Mouse (Mus musculus): Measurements from ENCODE around the gene Kank4. TPM values are rescaled to one million over a fixed set of nuclear protein-coding genes. Genes with fewer than 3 reads are reported as not detected.
"Not testable (repeated sequence)": the region's sequence is repeated elsewhere in the genome, so short reads cannot be mapped to it uniquely, and the experiment has no call there.

Kank4 gene
- polyA plus RNA-seq, 1 experiment from 2014 or later = 2.5 TPM

- Histone ChIP-seq H3K9me3 (no peaks in the 10 kb centered on the region), H3K27ac (replicated peaks) (peak overlapping the region; percentile 31; the same call in 1 of the 2 replicates)
- 63% methylated on average over 8 of the region's 8 CpGs for WGBS
Measured at GRCm38 (mm10) chr4:98845687-98846125, 28.4 kb upstream of the Kank4 start.

GRCm38 (mm10) chr4:98845201-98845600 lies 27.9 kb upstream of the Kank4 start:
- no peak for DNase-seq (ENCODE audit: low spot score)
- peak overlapping the region; percentile 31; the same call in 1 of the 2 replicates for H3K27ac ChIP-seq (replicated peaks)
- 90% methylated on average over 4 of the region's 4 CpGs for WGBS

More at GRCm38 (mm10) chr4:98845687-98846125, 28.4 kb upstream of the Kank4 start:
- H3K27me3 ChIP-seq (replicated peaks; ENCODE audit: low read depth, poor library complexity, severe bottlenecking) = peaks cover 28% of the 10 kb centered on the region
- H3K4me3 ChIP-seq = no peak overlapping the region
- peaks cover 32% of the 10 kb centered on the region for H3K4me1 ChIP-seq
- DNase-seq (ENCODE audit: low spot score) = peak; percentile 36
- no peaks in the 10 kb centered on the region for H3K36me3 ChIP-seq (replicated peaks)

GRCm38 (mm10) chr4:98843906-98844597 lies 26.7 kb upstream of the Kank4 start:
- H3K27me3 ChIP-seq (replicated peaks; ENCODE audit: low read depth, poor library complexity, severe bottlenecking) = peaks cover 28% of the 10 kb centered on the region
- H3K9me3 ChIP-seq = no peaks in the 10 kb centered on the region
- DNase-seq (ENCODE audit: low spot score) = no peak
- no peaks in the 10 kb centered on the region for H3K36me3 ChIP-seq (replicated peaks)
- 72% methylated on average over 7 of the region's 7 CpGs for WGBS
- H3K4me1 ChIP-seq = peaks cover 39% of the 10 kb centered on the region
- H3K27ac ChIP-seq (replicated peaks) = no peak overlapping the region
- H3K4me3 ChIP-seq = no peak overlapping the region

More at GRCm38 (mm10) chr4:98845201-98845600, 27.9 kb upstream of the Kank4 start:
- H3K4me3 ChIP-seq = no peak overlapping the region
- peaks cover 36% of the 10 kb centered on the region for H3K4me1 ChIP-seq
- H3K36me3 ChIP-seq (replicated peaks) = no peaks in the 10 kb centered on the region
- peaks cover 28% of the 10 kb centered on the region for H3K27me3 ChIP-seq (replicated peaks; ENCODE audit: low read depth, poor library complexity, severe bottlenecking)
- no peaks in the 10 kb centered on the region for H3K9me3 ChIP-seq

GRCm38 (mm10) chr4:98841251-98841650 lies 23.9 kb upstream of the Kank4 start:
- not testable (repeated sequence) for H3K36me3 ChIP-seq (replicated peaks); H3K4me3 ChIP-seq; H3K27ac ChIP-seq (replicated peaks); H3K9me3 ChIP-seq; DNase-seq (ENCODE audit: low spot score)
- H3K4me1 ChIP-seq = peaks cover 42% of the 10 kb centered on the region
- 84% methylated on average over 6 of the region's 6 CpGs for WGBS
- H3K27me3 ChIP-seq (replicated peaks; ENCODE audit: low read depth, poor library complexity, severe bottlenecking) = peaks cover 36% of the 10 kb centered on the region

- 55% methylated on average over 6 of the region's 6 CpGs for WGBS
- peak; percentile 28 for DNase-seq (ENCODE audit: low spot score)
- Histone ChIP-seq H3K27me3 (replicated peaks; ENCODE audit: low read depth, poor library complexity, severe bottlenecking) (peaks cover 40% of the 10 kb centered on the region), H3K9me3 (no peaks in the 10 kb centered on the region), H3K4me3 (no peak overlapping the region), H3K27ac (replicated peaks) (peak overlapping the region; percentile 57), H3K4me1 (peaks cover 34% of the 10 kb centered on the region), H3K36me3 (replicated peaks) (no peaks in the 10 kb centered on the region)
Measured at GRCm38 (mm10) chr4:98840526-98840925, 23.2 kb upstream of the Kank4 start.

GRCm38 (mm10) chr4:98838913-98839312 lies 21.6 kb upstream of the Kank4 start:
- Histone ChIP-seq H3K27ac (replicated peaks) (peak overlapping the region; percentile 59; the same call in 1 of the 2 replicates), H3K9me3 (no peaks in the 10 kb centered on the region), H3K27me3 (replicated peaks; ENCODE audit: low read depth, poor library complexity, severe bottlenecking) (peaks cover 34% of the 10 kb centered on the region), H3K4me3 (no peak overlapping the region), H3K4me1 (peaks cover 38% of the 10 kb centered on the region), H3K36me3 (replicated peaks) (no peaks in the 10 kb centered on the region)
- 44% methylated on average over 4 of the region's 4 CpGs for WGBS
- DNase-seq (ENCODE audit: low spot score) = peak; percentile 66

- Histone ChIP-seq H3K9me3 (no peaks in the 10 kb centered on the region), H3K4me3 (no peak overlapping the region), H3K27me3 (replicated peaks; ENCODE audit: low read depth, poor library complexity, severe bottlenecking) (peaks cover 26% of the 10 kb centered on the region), H3K27ac (replicated peaks) (peak overlapping the region; percentile 66), H3K36me3 (replicated peaks) (no peaks in the 10 kb centered on the region), H3K4me1 (peaks cover 42% of the 10 kb centered on the region)
- no peak for DNase-seq (ENCODE audit: low spot score)
- 93% methylated on average over 16 of the region's 16 CpGs for WGBS
Measured at GRCm38 (mm10) chr4:98837715-98838505, 20.6 kb upstream of the Kank4 start.

GRCm38 (mm10) chr4:98836519-98836918 lies 19.2 kb upstream of the Kank4 start:
- Histone ChIP-seq H3K4me3 (no peak overlapping the region), H3K4me1 (peaks cover 43% of the 10 kb centered on the region), H3K36me3 (replicated peaks) (no peaks in the 10 kb centered on the region), H3K27ac (replicated peaks) (no peak overlapping the region), H3K27me3 (replicated peaks; ENCODE audit: low read depth, poor library complexity, severe bottlenecking) (peaks cover 18% of the 10 kb centered on the region), H3K9me3 (no peaks in the 10 kb centered on the region)
- no peak for DNase-seq (ENCODE audit: low spot score)
- WGBS = 60% methylated on average over 5 of the region's 5 CpGs

- H3K36me3 ChIP-seq (replicated peaks) = no peaks in the 10 kb centered on the region
- no peak overlapping the region for H3K27ac ChIP-seq (replicated peaks)
- whole genome bisulfite sequencing = 71% methylated on average over 4 of the region's 4 CpGs
- no peaks in the 10 kb centered on the region for H3K9me3 ChIP-seq
- no peak for DNase-seq (ENCODE audit: low spot score)
- H3K4me1 ChIP-seq = peaks cover 38% of the 10 kb centered on the region
- H3K27me3 ChIP-seq (replicated peaks; ENCODE audit: low read depth, poor library complexity, severe bottlenecking) = peaks cover 18% of the 10 kb centered on the region
- H3K4me3 ChIP-seq = no peak overlapping the region
Measured at GRCm38 (mm10) chr4:98834782-98835181, 17.4 kb upstream of the Kank4 start.

GRCm38 (mm10) chr4:98831726-98832125 lies 14.4 kb upstream of the Kank4 start:
- Histone ChIP-seq H3K9me3 (no peaks in the 10 kb centered on the region), H3K27ac (replicated peaks) (no peak overlapping the region), H3K4me3 (no peak overlapping the region), H3K4me1 (peaks cover 37% of the 10 kb centered on the region), H3K27me3 (replicated peaks; ENCODE audit: low read depth, poor library complexity, severe bottlenecking) (peaks cover 13% of the 10 kb centered on the region), H3K36me3 (replicated peaks) (no peaks in the 10 kb centered on the region)
- WGBS = 58% methylated on average over 1 of the region's 1 CpGs
- DNase-seq (ENCODE audit: low spot score) = no peak

GRCm38 (mm10) chr4:98826701-98827100 lies 9.4 kb upstream of the Kank4 start:
- H3K36me3 ChIP-seq (replicated peaks) = no peaks in the 10 kb centered on the region
- H3K4me3 ChIP-seq = no peak overlapping the region
- no peaks in the 10 kb centered on the region for H3K9me3 ChIP-seq
- peaks cover 30% of the 10 kb centered on the region for H3K4me1 ChIP-seq
- peak; percentile 67 for DNase-seq (ENCODE audit: low spot score)
- H3K27me3 ChIP-seq (replicated peaks; ENCODE audit: low read depth, poor library complexity, severe bottlenecking) = no peaks in the 10 kb centered on the region
- no peak overlapping the region for H3K27ac ChIP-seq (replicated peaks)
- 20% methylated on average over 3 of the region's 3 CpGs for WGBS

GRCm38 (mm10) chr4:98823740-98824139 lies 6.4 kb upstream of the Kank4 start, which contains the start of gene I0C0044D17Rik:
TSS of gene I0C0044D17Rik (minus strand) at chr4:98823840.
- Histone ChIP-seq H3K27ac (replicated peaks) (peak within 1 kb of the TSS; percentile 20; the same call in 1 of the 2 replicates), H3K27me3 (replicated peaks; ENCODE audit: low read depth, poor library complexity, severe bottlenecking) (peaks cover 17% of the 10 kb centered on the region), H3K4me1 (peaks cover 32% of the 10 kb centered on the region)
- DNase-seq (ENCODE audit: low spot score); H3K4me3 ChIP-seq; H3K9me3 ChIP-seq; H3K36me3 ChIP-seq (replicated peaks): not testable (repeated sequence)
- WGBS = 91% methylated on average over 1 of the region's 1 CpGs
